Mouse (Mus musculus) adrenal gland, adult (tissue): Measurements from ENCODE around the gene Gm3486.
"Not testable (repeated sequence)": the region's sequence is repeated elsewhere in the genome, so short reads cannot be mapped to it uniquely, and the experiment has no call there.

Experiments used
- DNase-seq, 2 experiments: peaks; one replicate each; pipeline ENCODE4 v3.0.0; 2022 to 2023; ENCODE audit warnings: low spot score in 1 of 2; ENCODE audit not compliant: inconsistent age in 2 of 2

The Gm3486 gene

GRCm38 (mm10) chr14:41489385-41489784, at the start of gene Gm3486:
Gene Gm3486, minus strand, starts transcription at chr14:41489485.
- not testable (repeated sequence) for DNase-seq

DNA sequence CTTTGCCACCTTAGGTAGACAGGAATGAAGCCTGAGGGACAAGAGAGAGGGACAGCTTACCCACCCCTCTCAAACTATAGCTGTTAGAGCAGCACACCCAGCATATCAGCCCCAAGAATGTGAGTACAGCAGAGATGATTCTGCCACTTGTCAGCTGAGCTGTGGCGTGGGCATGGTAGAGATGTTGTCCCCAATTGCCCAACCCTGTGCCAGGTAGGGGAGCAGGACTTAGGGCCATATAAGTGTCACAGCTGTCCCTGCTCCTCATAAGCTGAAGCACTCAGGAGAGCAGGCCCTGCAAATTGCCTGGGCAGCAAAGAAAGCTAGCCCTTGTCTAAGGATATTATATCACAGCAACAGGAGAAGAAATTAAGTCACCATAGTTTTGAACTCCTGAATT, 35.4 kb upstream of the Gm3486 start:
- DNase-seq = not testable (repeated sequence)

DNA sequence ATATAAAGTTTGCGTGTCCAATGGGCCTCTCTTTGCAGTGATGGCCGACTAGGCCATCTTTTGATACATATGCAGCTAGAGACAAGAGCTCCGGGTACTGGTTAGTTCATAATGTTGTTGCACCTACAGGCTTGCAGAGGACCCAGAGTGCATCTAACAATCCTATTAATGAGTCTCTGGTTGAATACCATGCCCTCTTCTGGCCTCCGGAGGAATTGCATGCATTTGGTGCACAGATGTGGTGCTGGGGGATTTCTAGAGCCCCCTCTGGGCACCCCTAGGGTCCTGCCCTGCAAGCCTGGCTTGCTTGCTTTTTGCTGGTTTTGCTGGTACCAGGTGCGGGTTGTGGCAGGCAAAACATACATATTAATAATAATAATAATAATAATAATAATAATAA, 31.4 kb upstream of the Gm3486 start:
- DNase-seq = peak in 1 of 2 experiments; percentile 36

DNA sequence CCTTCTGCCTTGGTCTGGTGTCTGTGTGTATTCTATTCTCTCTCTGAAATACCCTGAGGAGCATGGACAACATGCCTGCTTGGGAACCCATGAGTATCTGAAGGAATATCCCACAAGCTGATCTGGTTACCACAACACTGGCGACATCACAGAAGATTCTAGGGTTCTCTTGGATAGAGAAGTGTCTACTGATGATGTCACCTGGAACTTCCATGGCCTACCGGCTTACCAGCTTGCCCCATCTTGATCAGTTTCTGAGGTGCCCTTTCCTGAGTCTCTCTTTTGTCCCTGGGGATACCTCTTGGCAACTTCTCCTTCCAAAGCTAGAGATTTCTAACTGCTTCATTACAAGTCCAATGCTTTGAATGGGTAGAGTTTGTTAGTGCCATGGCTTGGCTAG, 35.9 kb downstream of the Gm3486 start, which contains the start of gene Gm7954:
Gene Gm7954, minus strand, starts transcription at position 101 of the 400 bp plus-strand sequence.
- not testable (repeated sequence) for DNase-seq
